Comparison of ENCODE assay signal across 13 mouse cellular contexts in the genomic region with DNA sequence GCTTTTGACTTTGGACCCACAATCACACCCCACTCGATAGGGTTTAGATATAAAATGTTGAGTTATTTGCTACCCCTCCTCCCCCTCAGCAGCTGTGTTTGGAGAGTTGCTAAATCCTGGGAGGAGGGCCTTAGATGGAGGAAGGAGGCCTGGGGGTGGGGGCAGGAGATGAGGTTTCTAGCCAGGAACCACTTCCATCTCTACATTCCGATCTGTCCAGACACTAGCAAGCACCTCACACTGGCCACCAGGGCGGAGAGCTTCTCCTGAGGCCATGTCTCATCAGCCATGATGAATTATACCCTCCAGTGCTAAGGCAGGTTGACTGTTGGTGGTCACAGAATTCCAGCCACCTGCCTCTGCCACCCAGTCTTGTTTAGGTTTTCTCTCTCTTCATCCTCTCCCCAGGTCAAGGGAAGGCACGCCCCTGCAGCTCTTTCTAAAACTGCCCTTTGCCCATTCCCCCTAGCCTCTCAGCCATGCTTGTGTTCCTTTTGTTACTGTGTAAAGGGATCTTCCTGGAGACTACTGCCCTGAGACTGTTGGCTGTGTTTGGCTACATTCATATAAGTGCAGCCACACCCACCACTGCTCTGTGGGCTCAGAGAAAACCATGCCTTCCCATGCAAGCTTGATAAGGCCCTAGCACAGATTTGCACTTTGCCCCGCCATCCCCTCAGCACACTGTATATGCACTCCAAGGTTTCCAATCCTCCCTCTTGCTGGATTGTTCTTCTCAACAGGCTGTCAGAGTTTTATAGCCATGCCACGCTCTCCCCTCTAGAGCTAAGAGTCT.
A peak's percentile ranks its signal among the peaks of the same experiment; 100 is the strongest.
DNase-seq lines count a peak whose midpoint lies in the region; ATAC-seq lines count a peak whose summit lies in the region.
"Had no signal": no experiment of that assay in that cellular context is flagged by ENCODE, and none has a peak within 500 bp of the region (broad histone marks: within the 10 kb centered on the region; RNA-seq: fewer than 3 reads in every experiment).

No protein-coding gene starts in this region.

- peak overlapping the region; percentile 74 for H3K27ac ChIP-seq in kidney, embryonic 15.5 days
- 0 out of 2 replicates have a peak overlapping the region, but pooled peaks have one; percentile 2 for H3K27ac ChIP-seq in midbrain, embryonic 16.5 days (ENCODE audit: low read length)
- H3K27ac ChIP-seq in midbrain, embryonic 13.5 days, result no peak overlapping the region
- H3K27ac ChIP-seq in limb, embryonic 12.5 days, result no peak overlapping the region; the same call in 1 of the 2 replicates

- H3K4me2 ChIP-seq in kidney, embryonic 15.5 days, result no peak overlapping the region
- no peak overlapping the region for H3K4me2 ChIP-seq in midbrain, embryonic 16.5 days (ENCODE audit: low read length)
- no peak overlapping the region for H3K4me2 ChIP-seq in midbrain, embryonic 13.5 days (replicated peaks)
- H3K4me2 ChIP-seq in limb, embryonic 12.5 days, result no peak overlapping the region

- H3K4me1 ChIP-seq in kidney, embryonic 15.5 days, result peaks cover 41% of the 10 kb centered on the region
- H3K4me1 ChIP-seq in midbrain, embryonic 16.5 days (ENCODE audit: control insufficient read depth, insufficient read depth, low read length), result peaks cover 3% of the 10 kb centered on the region; the same call in 1 of the 2 replicates
- H3K4me1 ChIP-seq in midbrain, embryonic 13.5 days (replicated peaks), result peaks cover 15% of the 10 kb centered on the region
- peaks cover 15% of the 10 kb centered on the region for H3K4me1 ChIP-seq in limb, embryonic 12.5 days (replicated peaks)

- 51% methylated on average over 6 of the region's 6 CpGs for WGBS in kidney, embryonic 15.5 days
- 77% methylated on average over 6 of the region's 6 CpGs for WGBS in midbrain, embryonic 16.5 days
- WGBS in midbrain, embryonic 13.5 days, result 81% methylated on average over 6 of the region's 6 CpGs
- 59% methylated on average over 6 of the region's 6 CpGs for WGBS in limb, embryonic 12.5 days

- H3K27me3 ChIP-seq in kidney, embryonic 15.5 days, result no peaks in the 10 kb centered on the region
- no peaks in the 10 kb centered on the region for H3K27me3 ChIP-seq in midbrain, embryonic 16.5 days (ENCODE audit: control insufficient read depth, insufficient read depth, low read depth, low read length)
- no peaks in the 10 kb centered on the region for H3K27me3 ChIP-seq in midbrain, embryonic 13.5 days
- H3K27me3 ChIP-seq in limb, embryonic 12.5 days, result no peaks in the 10 kb centered on the region

- H3K4me3 ChIP-seq in kidney, embryonic 15.5 days (replicated peaks), result no peak overlapping the region
- H3K4me3 ChIP-seq in midbrain, embryonic 16.5 days (ENCODE audit: low read depth, low read length), result no peak overlapping the region
- H3K4me3 ChIP-seq in midbrain, embryonic 13.5 days (replicated peaks), result no peak overlapping the region
- no peak overlapping the region for H3K4me3 ChIP-seq in limb, embryonic 12.5 days (replicated peaks)

- no peak overlapping the region for H3K9ac ChIP-seq in kidney, embryonic 15.5 days
- no peak overlapping the region for H3K9ac ChIP-seq in midbrain, embryonic 16.5 days (ENCODE audit: low read depth, low read length)
- H3K9ac ChIP-seq in midbrain, embryonic 13.5 days (replicated peaks), result no peak overlapping the region
- H3K9ac ChIP-seq in limb, embryonic 12.5 days (replicated peaks), result 0 out of 2 replicates have a peak overlapping the region, but pooled peaks have one; percentile 8

- peak; percentile 48; the same call in 1 of the 2 replicates for ATAC-seq in kidney, embryonic 15.5 days (replicated peaks; ENCODE audit: low FRiP score)
- ATAC-seq in midbrain, embryonic 16.5 days, result no peak
- ATAC-seq in midbrain, embryonic 13.5 days, result no peak
- ATAC-seq in limb, embryonic 12.5 days (ENCODE audit: insufficient number of reproducible peaks, insufficient read depth, low FRiP score, low TSS enrichment, low read depth), result peak; percentile 26; the same call in 1 of the 2 replicates

- H3K36me3 ChIP-seq in kidney, embryonic 15.5 days, result 0 out of 2 replicates have a peak, but pooled peaks cover 3% of the 10 kb centered on the region
- H3K36me3 ChIP-seq in midbrain, embryonic 16.5 days (ENCODE audit: control insufficient read depth, insufficient read depth, low read length), result no peaks in the 10 kb centered on the region
- H3K36me3 ChIP-seq in midbrain, embryonic 13.5 days, result no peaks in the 10 kb centered on the region
- H3K36me3 ChIP-seq in limb, embryonic 12.5 days, result no peaks in the 10 kb centered on the region

- DNase-seq in kidney, postnatal 25 days, result no peak
- peak; percentile 65 for DNase-seq in yolk sac, embryonic 10.5 days (ENCODE audit: low spot score)
- no peak for DNase-seq in frontal cortex, postnatal 14 days (ENCODE audit: low spot score in 2 of 2)
- DNase-seq in c-Kit-positive CD71-positive TER-119-positive erythroid progenitor cells, embryonic 14.5 days (ENCODE audit: low spot score), result no peak
- DNase-seq: adrenal gland, adult 8-10 months; cerebellum, adult 8-10 months; heart, adult 18-20 months; heart, postnatal 4 days; thymus, postnatal 14 days had no signal

- H3K9me3 ChIP-seq in kidney, embryonic 15.5 days (replicated peaks), result no peaks in the 10 kb centered on the region
- no peaks in the 10 kb centered on the region for H3K9me3 ChIP-seq in midbrain, embryonic 16.5 days (replicated peaks; ENCODE audit: control insufficient read depth, low read length, poor library complexity, severe bottlenecking)
- H3K9me3 ChIP-seq in midbrain, embryonic 13.5 days, result no peaks in the 10 kb centered on the region
- H3K9me3 ChIP-seq in limb, embryonic 12.5 days, result no peaks in the 10 kb centered on the region

Comparison
In these comparisons a context has a peak if more than half of its experiments do, and no peak if none do; other contexts are left out.
1. H3K27ac ChIP-seq: peak in kidney, embryonic 15.5 days (single experiment) and midbrain, embryonic 16.5 days (single experiment); none in midbrain, embryonic 13.5 days (single experiment) and limb, embryonic 12.5 days (single experiment).
2. ATAC-seq: peak in kidney, embryonic 15.5 days (single experiment) and limb, embryonic 12.5 days (single experiment); none in midbrain, embryonic 16.5 days (single experiment) and midbrain, embryonic 13.5 days (single experiment).